Mouse (Mus musculus) testis, adult 2 months (tissue): ENCODE data around the gene 2210011C24Rik.

Experiments
- CTCF ChIP-seq: fragments of 200-500 bp; IDR thresholded peaks from 2 replicates; pipeline ENCODE4 v1.5.1; 2012; ENCODE audit warnings: low read depth, mild to moderate bottlenecking, inconsistent platforms, low read length, moderate library complexity; ENCODE audit not compliant: control insufficient read depth, insufficient read depth, insufficient replicate concordance
- POLR2A ChIP-seq: fragments of 200-500 bp; IDR thresholded peaks from 2 replicates; pipeline ENCODE4 v1.6.1; 2012; ENCODE audit warnings: low read depth, mild to moderate bottlenecking, inconsistent platforms, low read length, moderate library complexity; ENCODE audit not compliant: control insufficient read depth

GRCm38 (mm10) chr8:83974521-83974920 is 37.5 kb downstream of the 2210011C24Rik start:
- TF ChIP-seq POLR2A (no peak), CTCF (no peak)
